Mouse (Mus musculus): ENCODE data around the gene Prkd3.
A peak's percentile ranks its signal among the peaks of the same experiment; 100 is the strongest.

The Prkd3 gene

GRCm38 (mm10) chr17:78917696-78918095 is 102.9 kb downstream of the Prkd3 start:
- no peak for DNase-seq

GRCm38 (mm10) chr17:78916899-78917298 is 103.7 kb downstream of the Prkd3 start:
- DNase-seq: no peak

- DNase-seq: peak; percentile 92
Observed at GRCm38 (mm10) chr17:78916369-78916813, 104.2 kb downstream of the Prkd3 start, which contains the start of gene Cebpzos. Gene Cebpzos (plus strand): TSS chr17:78916500.

GRCm38 (mm10) chr17:78915772-78916171 is 104.8 kb downstream of the Prkd3 start:
- no peak for DNase-seq

GRCm38 (mm10) chr17:78913921-78914320 is 106.7 kb downstream of the Prkd3 start:
- DNase-seq: no peak

GRCm38 (mm10) chr17:78912861-78913281 is 107.7 kb downstream of the Prkd3 start:
- peak; percentile 54 for DNase-seq

- no peak for DNase-seq
Observed at GRCm38 (mm10) chr17:78909374-78909773, 111.2 kb downstream of the Prkd3 start.

- DNase-seq: no peak
Observed at GRCm38 (mm10) chr17:78906892-78907291, 113.7 kb downstream of the Prkd3 start, which contains the start of gene Sult6b1. Gene Sult6b1 (minus strand): TSS chr17:78906992.

GRCm38 (mm10) chr17:78903158-78903557 is 117.5 kb downstream of the Prkd3 start:
- no peak for DNase-seq
